Mouse (Mus musculus): ENCODE results near the gene Dusp21. TPM values are rescaled to one million over a fixed set of nuclear protein-coding genes. Genes with fewer than 3 reads are reported as not detected.

Gene Dusp21
- not detected in 2 replicates for polyA plus RNA-seq (2015; fragmentation: Nextera tagmentation; extraction: Ambion mirVana)

GRCm38 (mm10) chrX:18145557-18145956 is at the start of gene Dusp21:
Dusp21 (plus strand) TSS chrX:18145857.
- DNase-seq (no peak), ATAC-seq (no peak)
- Histone ChIP-seq H3K9me3 (ENCODE audit: low read length) (no peaks in the 10 kb centered on the region), H3K27me3 (ENCODE audit: insufficient read depth, low read length) (no peaks in the 10 kb centered on the region), H3K4me2 (ENCODE audit: low read depth, low read length) (no peak within 1 kb of the TSS), H3K4me1 (ENCODE audit: insufficient read depth) (no peaks in the 10 kb centered on the region), H3K9ac (replicated peaks) (no peak within 1 kb of the TSS), H3K36me3 (replicated peaks; ENCODE audit: insufficient read depth, low read length) (no peaks in the 10 kb centered on the region), H3K27ac (ENCODE audit: low read depth) (no peak within 1 kb of the TSS), H3K4me3 (ENCODE audit: low read depth, low read length) (no peak within 1 kb of the TSS)
- TF ChIP-seq EP300 (IDR thresholded peaks at IDR 0.05; ENCODE audit: low read depth) = no peak
- TF ChIP-seq CTCF (IDR thresholded peaks at IDR 0.05; ENCODE audit: low read depth) = no peak
- 81% methylated on average over 1 of the region's 1 CpGs for WGBS (ENCODE audit: insufficient replicate concordance)

GRCm38 (mm10) chrX:18160734-18161442 is 15.2 kb downstream of the Dusp21 start:
- Histone ChIP-seq H3K4me3 (ENCODE audit: low read depth, low read length) (no peak overlapping the region), H3K4me1 (ENCODE audit: insufficient read depth) (peaks cover 3% of the 10 kb centered on the region; the same call in 1 of the 2 replicates), H3K9me3 (ENCODE audit: low read length) (no peaks in the 10 kb centered on the region), H3K4me2 (ENCODE audit: low read depth, low read length) (peak overlapping the region; percentile 91; the same call in 1 of the 2 replicates), H3K36me3 (replicated peaks; ENCODE audit: insufficient read depth, low read length) (no peaks in the 10 kb centered on the region), H3K27me3 (ENCODE audit: insufficient read depth, low read length) (no peaks in the 10 kb centered on the region), H3K27ac (ENCODE audit: low read depth) (no peak overlapping the region), H3K9ac (replicated peaks) (no peak overlapping the region)
- 53% methylated on average over 4 of the region's 4 CpGs for WGBS (ENCODE audit: insufficient replicate concordance)
- DNase-seq = no peak
- no peak for TF ChIP-seq CTCF (IDR thresholded peaks at IDR 0.05; ENCODE audit: low read depth)
- TF ChIP-seq EP300 (IDR thresholded peaks at IDR 0.05; ENCODE audit: low read depth) = no peak
- no peak for ATAC-seq

GRCm38 (mm10) chrX:18161796-18162191 is 16.1 kb downstream of the Dusp21 start:
- WGBS (ENCODE audit: insufficient replicate concordance) = 1% methylated on average over 26 of the region's 28 CpGs
- Histone ChIP-seq H3K4me2 (ENCODE audit: low read depth, low read length) (peak overlapping the region; percentile 91), H3K4me1 (ENCODE audit: insufficient read depth) (peaks cover 3% of the 10 kb centered on the region; the same call in 1 of the 2 replicates), H3K27me3 (ENCODE audit: insufficient read depth, low read length) (no peaks in the 10 kb centered on the region), H3K4me3 (ENCODE audit: low read depth, low read length) (peak overlapping the region; percentile 91), H3K9me3 (ENCODE audit: low read length) (no peaks in the 10 kb centered on the region), H3K27ac (ENCODE audit: low read depth) (peak overlapping the region; percentile 93), H3K9ac (replicated peaks) (peak overlapping the region; percentile 87), H3K36me3 (replicated peaks; ENCODE audit: insufficient read depth, low read length) (no peaks in the 10 kb centered on the region)
- TF ChIP-seq CTCF (IDR thresholded peaks at IDR 0.05; ENCODE audit: low read depth) (no peak; the same call in 1 of the 2 replicates), EP300 (IDR thresholded peaks at IDR 0.05; ENCODE audit: low read depth) (no peak)
- DNase-seq (no peak), ATAC-seq (peak; percentile 54)

GRCm38 (mm10) chrX:18162192-18162857 is 16.7 kb downstream of the Dusp21 start, which contains the start of gene Kdm6a:
Kdm6a (plus strand) TSS chrX:18162575.
- Histone ChIP-seq H3K9me3 (ENCODE audit: low read length) (no peaks in the 10 kb centered on the region), H3K9ac (replicated peaks) (peak within 1 kb of the TSS; percentile 97), H3K36me3 (replicated peaks; ENCODE audit: insufficient read depth, low read length) (no peaks in the 10 kb centered on the region), H3K27ac (ENCODE audit: low read depth) (peak within 1 kb of the TSS; percentile 98), H3K4me3 (ENCODE audit: low read depth, low read length) (peak within 1 kb of the TSS; percentile 91), H3K4me2 (ENCODE audit: low read depth, low read length) (peak within 1 kb of the TSS; percentile 91), H3K4me1 (ENCODE audit: insufficient read depth) (peaks cover 4% of the 10 kb centered on the region), H3K27me3 (ENCODE audit: insufficient read depth, low read length) (no peaks in the 10 kb centered on the region)
- TF ChIP-seq EP300 (IDR thresholded peaks at IDR 0.05; ENCODE audit: low read depth) (no peak), CTCF (IDR thresholded peaks at IDR 0.05; ENCODE audit: low read depth) (no peak)
- DNase-seq (peak; percentile 97), ATAC-seq (peak; percentile 92)
- WGBS (ENCODE audit: insufficient replicate concordance) = under 1% methylated on average over 48 of the region's 50 CpGs

- Histone ChIP-seq H3K9me3 (ENCODE audit: low read length) (no peaks in the 10 kb centered on the region), H3K4me2 (ENCODE audit: low read depth, low read length) (peak overlapping the region; percentile 69), H3K9ac (replicated peaks) (peak overlapping the region; percentile 97), H3K4me1 (ENCODE audit: insufficient read depth) (peaks cover 6% of the 10 kb centered on the region), H3K36me3 (replicated peaks; ENCODE audit: insufficient read depth, low read length) (no peaks in the 10 kb centered on the region), H3K27me3 (ENCODE audit: insufficient read depth, low read length) (no peaks in the 10 kb centered on the region), H3K27ac (ENCODE audit: low read depth) (peak overlapping the region; percentile 98), H3K4me3 (ENCODE audit: low read depth, low read length) (peak overlapping the region; percentile 91)
- WGBS (ENCODE audit: insufficient replicate concordance) = under 1% methylated on average over 63 of the region's 95 CpGs
- peak; percentile 68 for DNase-seq
- peak; percentile 32 for ATAC-seq
- TF ChIP-seq CTCF (IDR thresholded peaks at IDR 0.05; ENCODE audit: low read depth) (no peak), EP300 (IDR thresholded peaks at IDR 0.05; ENCODE audit: low read depth) (no peak)
Measured at GRCm38 (mm10) chrX:18162861-18163731, 17.4 kb downstream of the Dusp21 start.

All from liver, postnatal 0 days (tissue).